Mouse (Mus musculus): Measurements from ENCODE around the gene Wnt1.
A peak's percentile ranks its signal among the peaks of the same experiment; 100 is the strongest.
"Not testable (repeated sequence)": the region's sequence is repeated elsewhere in the genome, so short reads cannot be mapped to it uniquely, and the experiment has no call there.

Gene Wnt1

DNA sequence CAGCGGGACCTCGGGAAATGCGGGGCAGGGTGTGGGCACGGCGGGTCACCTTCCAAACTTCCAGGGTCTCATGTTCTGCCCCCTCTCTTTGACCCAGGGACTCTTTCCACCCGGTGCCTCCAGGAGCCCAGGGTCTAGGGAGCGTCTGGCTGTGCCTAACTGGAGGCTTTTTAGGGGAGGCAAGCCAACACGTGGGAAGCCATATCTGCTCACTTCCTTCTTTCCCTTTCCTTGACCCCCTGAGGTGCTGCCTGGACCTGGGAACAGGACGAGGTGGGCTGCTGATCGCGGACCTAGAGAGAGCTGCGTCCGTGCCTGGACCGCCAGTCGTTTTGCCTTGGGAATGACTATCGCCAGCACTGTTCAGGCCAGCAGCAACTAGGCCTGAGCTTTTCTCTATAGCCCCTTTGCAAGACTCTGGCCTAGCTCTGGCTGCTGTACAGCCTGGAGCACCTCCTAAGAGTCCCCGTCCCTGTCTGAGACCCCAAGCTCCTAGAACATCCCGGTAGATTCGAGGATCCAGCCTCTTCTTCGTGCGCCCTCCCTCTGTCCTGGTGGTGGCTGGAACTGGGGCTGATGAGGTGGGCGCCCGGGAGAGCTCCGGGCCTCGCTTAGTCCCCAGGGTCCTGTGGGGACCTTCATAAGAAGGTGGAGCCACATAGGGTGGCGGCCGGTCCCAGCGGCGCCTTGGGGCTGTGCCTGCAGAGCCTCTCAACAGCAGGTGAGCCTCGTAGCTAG, 16.6 kb downstream of the Wnt1 start:
- DNase-seq (ENCODE audit: low spot score in 2 of 2): no peak

DNA sequence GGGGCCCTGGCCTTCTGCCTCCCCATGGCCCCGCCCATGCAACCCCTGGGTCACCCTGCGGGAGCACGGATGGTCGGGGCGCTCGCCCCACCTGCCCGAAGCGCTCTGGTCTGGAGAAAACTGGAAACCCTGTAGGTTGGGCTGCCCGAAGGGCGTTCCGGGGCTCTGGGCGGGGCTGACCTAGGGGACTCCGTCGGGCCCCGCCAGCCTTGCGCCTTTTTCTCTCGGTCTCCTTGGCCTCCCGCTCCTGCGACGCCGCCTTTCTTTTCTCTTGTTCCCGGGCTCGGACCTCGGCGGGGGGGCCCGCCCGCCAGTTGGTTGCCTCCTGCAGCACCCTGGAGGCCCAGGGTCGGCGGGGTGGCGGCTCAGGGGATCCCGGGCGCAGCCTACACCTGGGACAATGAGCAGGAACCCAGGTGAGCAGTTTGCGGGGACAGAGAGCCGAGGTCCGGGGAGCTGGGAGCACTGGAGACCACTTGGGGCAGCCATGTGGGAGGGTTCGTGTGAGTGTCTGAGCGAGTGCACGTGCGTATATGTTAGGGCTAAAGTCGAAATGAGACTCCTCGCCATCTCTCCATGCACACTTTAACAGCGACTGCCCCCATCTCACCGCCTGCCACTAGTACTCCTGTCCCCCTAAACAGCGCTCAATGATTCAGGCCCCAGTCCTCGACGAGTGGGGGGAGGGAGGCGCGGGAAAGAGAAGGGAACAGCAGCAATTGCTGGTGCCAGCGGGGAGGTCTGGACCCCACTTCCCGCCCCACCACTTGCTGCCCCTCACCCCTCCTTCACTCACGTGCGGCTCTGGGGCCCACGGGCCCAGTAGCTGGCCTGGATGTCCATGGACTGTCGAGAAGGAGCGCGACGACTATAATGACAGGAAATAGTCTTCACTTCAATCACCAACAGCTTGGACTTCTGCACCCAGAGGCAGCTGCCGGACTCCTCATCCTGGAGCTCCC, 17.4 kb downstream of the Wnt1 start:
- DNase-seq (ENCODE audit: low spot score in 2 of 2): peak in 1 of 2 experiments; percentile 40

DNA sequence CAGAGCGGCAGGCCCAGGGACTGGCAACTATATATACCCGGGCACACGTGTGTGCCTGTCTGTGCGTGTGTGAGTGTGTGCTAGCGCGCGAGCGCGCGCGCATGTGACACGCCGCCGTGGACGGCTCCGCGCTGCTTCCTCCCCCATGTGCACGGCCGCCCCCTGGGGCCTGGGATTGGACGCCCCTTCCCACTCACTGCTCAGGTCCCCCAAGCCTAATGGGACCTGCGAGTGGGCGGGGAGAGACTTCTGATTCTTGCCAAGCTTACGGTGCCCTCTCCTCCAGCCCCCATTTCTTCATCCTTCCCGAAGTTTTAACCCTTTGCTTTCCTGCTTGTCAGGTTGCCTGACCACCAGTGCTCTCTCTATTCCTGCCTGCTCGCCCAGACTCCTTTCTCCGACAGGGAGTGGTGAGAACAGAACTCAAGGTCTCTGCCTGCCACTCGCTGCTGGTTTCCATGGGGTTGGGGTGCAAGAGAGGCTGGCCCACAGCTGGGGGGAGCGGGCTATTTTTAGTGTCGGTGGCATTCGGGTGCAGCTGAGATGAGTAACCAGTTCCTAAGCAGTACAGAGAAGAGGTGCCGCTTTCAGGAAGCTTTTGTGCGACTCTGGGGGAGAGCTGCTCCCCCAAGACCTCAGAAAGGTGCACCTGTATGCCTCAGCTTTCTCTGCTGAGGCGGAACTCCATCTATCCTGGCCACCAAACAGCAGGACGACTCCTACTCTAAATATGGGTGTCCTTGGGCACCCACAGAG, 18.4 kb downstream of the Wnt1 start:
- peak; percentile 84 to 88 for DNase-seq (ENCODE audit: low spot score in 2 of 2)

DNA sequence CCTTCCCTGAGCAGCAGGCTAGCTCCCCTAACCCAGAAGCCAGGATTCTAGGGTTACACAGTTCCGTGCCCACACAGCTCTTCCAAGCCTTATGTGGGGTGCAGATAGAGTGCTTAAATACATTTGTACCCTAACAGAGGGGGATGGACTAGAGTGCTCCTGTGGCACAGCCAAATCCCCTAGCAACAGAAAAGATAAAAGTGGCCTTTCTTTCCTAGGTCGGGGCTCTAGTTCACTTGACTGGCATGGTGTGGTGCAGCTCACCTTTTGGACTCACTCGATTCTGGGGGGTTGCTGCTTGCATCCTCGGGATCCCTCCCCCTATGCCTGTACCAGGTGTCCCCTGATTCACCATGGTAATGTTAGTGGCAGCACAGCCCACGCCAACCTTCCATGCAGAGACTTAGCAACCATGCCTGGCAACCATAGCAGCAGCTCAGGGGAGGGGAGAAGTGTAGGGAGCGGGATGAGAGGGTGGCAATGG, 19.0 kb downstream of the Wnt1 start:
- DNase-seq (ENCODE audit: low spot score in 2 of 2): peak; percentile 89 to 91

DNA sequence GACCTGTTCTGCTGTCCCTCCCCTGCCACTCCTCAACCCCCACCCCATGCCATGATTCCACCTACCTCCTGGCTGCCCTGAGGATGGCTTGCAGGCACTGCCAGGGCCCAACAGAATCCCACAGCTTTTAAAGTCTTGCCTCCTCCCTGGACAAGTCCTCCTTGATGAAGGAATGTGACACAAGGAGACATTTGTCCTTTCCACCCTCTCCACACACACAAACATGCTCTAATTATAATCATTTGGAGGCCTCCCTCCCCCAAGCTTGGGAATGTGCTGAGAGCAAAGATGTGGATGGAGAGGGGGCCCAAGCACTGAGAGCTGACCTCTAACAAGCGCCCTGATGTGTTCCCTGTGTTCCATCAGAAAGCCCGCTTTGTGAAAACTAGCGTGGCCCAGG, 19.7 kb downstream of the Wnt1 start, which contains the start of gene Ddn:
Gene Ddn (minus strand): TSS at position 101 of the 400 bp plus-strand sequence.
- DNase-seq (ENCODE audit: low spot score in 2 of 2): no peak

DNA sequence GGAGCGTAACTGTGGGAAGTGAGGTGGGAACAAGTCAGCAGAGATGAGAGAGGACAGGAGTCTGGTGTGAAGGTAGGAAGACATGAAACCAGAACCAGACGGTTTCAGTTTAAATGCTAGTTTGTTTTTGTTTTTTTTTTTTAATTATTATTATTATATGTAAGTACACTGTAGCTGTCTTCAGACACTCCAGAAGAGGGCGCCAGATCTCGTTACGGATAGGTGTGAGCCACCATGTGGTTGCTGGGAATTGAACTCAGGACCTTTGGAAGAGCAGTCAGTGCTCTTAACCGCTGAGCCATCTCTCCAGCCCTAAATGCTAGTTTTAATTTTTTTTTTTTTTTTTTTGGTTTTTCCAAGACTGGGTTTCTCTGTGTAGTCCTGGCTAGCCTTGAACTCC, 20.6 kb downstream of the Wnt1 start:
- not testable (repeated sequence) for DNase-seq (ENCODE audit: low spot score in 2 of 2)

DNA sequence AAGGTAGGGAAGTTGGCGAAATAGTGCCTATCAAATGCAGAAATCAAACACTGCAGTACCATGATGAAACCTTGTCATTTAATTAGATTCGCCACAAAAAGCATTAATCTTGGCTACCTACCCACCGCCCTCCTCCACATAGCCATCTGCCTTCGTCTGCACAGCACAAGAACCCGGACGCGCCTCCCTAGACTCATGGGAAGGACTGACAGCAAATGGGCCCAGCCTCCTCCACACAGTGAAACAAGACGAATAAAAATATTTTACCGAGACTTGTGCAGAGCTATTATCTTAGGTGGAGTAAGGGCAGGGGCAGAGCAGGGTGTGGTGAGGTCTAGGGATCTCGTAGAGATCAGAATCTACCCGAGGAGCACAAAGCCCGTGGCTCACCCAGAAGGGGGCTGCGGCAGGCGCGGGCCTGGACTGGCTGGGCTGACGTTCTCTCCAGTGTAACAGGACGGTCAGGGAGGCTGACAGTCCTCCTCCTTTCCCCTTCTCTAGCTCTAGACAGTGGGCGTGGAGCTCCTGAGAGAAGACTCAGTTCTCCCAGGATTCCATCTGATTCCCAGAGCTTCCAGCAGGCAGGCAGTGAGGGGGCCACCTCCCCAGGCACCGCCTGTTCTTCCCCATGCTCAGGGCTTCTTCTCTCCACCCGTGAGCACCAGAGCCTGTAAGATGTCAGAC, 23.2 kb downstream of the Wnt1 start:
- peak; percentile 81 to 86 for DNase-seq (ENCODE audit: low spot score in 2 of 2)

DNA sequence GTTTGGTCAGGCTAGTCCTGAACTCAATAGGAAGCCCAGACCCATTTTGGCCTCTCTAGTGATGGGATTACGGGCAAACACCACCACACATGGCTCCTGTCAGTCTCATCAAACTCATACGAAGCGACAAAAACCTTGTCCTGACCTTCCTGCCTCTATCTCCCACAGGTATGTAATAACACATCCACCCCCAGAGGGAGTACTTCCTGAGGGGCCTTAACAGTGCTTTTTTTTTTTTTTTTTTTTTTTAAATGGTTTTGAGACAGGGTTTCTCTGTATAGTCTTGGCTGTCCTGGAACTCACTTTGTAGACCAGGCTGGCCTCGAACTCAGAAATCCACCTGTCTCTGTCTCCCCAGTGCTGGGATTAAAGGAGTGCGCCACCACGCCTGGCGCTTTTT, 28.5 kb downstream of the Wnt1 start:
- no peak for DNase-seq (ENCODE audit: low spot score in 2 of 2)

DNA sequence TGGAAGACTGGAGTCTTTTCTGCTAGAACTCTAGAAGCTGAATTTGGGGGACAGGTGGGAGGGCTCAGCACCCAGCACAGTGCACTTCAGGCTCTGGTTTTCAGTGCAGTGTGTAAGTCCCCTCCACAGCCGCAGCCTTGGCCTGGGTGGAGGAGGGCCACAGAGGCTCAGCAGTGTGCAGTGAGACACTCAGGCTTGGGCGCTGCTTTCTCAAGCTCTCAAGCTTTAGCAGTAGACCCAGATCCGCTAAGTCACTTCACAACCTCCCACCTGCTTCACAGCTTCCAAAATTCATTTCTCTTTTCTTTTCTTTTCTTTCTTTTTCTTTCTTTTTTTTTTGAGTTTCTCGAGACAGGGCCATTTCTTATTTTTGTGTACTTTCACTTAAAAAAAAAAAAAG, 31.3 kb downstream of the Wnt1 start:
- DNase-seq (ENCODE audit: low spot score in 2 of 2): peak in 1 of 2 experiments; percentile 34

DNA sequence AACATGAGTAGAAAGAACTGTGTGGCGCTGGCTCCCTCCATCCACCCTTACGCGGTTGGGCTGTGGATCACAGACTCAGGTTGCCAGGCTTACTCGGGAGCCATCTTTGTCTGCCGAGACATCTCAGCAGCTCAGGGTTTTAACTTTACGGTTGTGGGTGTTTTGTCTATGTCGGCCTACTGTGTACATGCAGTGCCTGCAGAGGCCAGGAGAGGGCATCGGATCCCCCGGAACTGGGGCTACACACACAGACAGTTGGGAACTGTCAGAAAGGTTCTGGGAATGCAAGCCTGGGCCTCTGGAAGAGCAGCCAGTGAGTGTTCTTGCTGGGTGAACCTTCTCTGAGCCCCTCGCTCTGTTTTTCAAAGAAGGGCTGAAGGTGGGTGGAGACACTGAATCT, 31.7 kb downstream of the Wnt1 start:
- no peak for DNase-seq (ENCODE audit: low spot score in 2 of 2)

DNA sequence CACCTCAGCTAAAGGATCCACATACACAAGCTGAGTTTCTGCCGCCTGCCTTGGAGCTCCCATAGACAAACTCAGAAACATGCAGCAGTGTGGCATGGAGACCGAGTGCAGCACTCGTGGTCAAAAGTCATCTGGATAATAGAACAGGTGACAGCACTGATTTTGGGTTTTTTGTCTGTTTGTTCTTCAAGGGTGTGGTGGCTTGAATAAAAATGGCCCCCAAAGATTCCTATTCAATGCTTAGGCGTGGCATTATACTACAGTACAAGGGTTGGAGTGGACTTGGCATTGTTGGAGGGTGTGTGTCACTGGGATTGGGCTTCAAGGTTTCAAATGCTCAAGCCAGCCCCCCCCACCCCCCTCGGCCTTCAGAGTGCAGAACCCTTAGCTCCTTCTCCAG, 32.5 kb downstream of the Wnt1 start:
- DNase-seq (ENCODE audit: low spot score in 2 of 2): no peak

DNA sequence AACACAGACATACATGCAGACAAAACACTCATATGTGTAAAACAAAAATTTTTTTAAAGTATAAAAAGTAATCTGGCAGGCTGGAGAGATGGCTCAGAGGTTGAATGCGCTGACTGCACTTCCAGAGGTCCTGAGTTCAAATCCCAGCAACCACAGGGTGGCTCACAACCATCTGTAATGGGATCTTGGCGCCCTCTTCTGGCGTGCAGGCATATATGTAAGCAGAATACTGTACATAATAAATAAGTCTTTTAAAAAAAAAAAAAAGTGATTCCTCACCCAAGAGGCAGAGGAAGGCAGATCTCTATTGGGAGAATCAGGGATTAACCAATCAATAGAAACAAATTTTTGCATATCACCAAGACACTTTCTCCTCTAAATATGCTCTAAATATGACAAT, 33.8 kb downstream of the Wnt1 start:
- no peak for DNase-seq (ENCODE audit: low spot score in 2 of 2)

DNA sequence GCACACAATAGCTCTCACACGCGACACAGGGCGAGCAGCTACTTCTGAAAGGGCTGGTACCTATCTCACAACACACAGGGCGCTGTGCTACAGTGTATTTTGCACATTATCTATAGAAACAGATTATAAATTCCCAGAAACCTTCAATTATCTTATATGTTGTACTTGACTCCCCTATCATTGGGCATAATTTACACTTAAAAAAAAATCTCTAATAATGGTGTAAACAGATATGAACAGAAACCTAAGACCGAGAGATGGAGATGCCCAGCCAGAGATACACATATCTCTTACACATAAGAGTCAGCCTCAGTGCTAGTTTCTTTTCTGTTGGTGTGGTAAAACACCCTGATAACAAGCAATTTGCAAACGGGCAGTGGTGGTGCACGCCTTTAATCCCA, 38.0 kb downstream of the Wnt1 start:
- DNase-seq (ENCODE audit: low spot score in 2 of 2): no peak

DNA sequence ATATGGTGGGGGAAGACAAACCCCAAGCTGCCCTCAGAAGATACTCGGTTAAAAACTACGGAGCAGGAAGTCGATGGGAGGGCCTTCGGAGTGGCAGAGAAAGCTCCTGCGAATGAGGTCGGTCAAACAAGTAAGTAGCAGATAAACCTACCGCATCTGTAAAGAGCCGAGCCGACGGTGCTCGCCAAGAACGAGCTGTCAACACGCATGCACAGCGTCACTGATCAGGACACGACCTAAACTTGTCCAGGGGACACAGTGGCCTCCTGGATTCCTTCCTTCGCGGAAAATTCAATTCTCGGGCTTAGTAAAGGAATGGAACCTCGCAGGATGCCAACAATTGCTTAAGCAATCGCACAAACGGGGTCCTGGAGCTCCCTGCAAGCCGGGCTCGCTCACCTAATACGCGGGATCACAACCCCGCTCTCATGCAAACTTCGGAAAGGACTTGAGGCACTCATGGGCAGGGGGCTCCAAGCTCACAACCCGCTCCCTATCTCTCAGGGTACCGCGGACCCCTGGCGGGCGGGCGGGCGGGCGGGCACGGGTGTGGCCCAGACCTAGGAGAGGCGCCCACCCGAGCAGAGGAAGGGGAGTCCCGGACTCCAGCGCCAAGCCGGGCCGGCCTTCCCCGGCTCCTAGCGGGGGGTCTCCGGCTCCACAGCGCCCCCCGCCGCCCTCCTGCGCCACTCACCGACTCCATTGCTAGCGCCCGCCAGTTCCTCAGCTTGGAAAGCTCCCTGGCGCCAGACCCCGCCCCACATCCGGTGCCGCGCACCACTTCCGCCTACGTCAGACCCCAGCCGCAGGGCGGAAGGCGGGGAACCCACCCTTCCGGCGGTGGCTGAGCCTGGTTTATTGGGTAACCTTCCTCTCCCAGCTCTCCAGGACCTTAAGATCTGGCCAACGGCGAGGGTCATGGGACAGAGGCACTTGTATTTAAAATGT, 41.4 kb downstream of the Wnt1 start, which contains the start of gene Prkag1:
Gene Prkag1 (minus strand): TSS at position 786 of the 948 bp plus-strand sequence.
- DNase-seq (ENCODE audit: low spot score in 2 of 2): peak; percentile 95

DNA sequence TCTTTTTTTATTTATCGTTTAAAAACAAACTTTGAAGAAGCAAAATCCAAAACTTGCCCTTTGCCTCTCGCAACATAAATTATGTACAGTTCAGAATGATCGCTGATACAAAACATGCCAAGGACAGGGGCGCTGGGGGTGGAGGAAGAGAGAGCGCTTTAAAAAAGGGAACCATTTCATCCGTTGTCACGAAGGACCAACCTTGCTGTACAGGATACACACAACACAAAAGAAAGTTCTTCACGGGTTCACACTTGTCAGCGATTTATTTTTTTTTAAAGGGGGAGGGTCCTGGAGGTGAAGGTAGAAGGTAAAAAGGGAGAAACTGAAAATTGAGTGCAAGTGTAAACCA, 42.0 kb downstream of the Wnt1 start:
- DNase-seq (ENCODE audit: low spot score in 2 of 2): no peak

DNA sequence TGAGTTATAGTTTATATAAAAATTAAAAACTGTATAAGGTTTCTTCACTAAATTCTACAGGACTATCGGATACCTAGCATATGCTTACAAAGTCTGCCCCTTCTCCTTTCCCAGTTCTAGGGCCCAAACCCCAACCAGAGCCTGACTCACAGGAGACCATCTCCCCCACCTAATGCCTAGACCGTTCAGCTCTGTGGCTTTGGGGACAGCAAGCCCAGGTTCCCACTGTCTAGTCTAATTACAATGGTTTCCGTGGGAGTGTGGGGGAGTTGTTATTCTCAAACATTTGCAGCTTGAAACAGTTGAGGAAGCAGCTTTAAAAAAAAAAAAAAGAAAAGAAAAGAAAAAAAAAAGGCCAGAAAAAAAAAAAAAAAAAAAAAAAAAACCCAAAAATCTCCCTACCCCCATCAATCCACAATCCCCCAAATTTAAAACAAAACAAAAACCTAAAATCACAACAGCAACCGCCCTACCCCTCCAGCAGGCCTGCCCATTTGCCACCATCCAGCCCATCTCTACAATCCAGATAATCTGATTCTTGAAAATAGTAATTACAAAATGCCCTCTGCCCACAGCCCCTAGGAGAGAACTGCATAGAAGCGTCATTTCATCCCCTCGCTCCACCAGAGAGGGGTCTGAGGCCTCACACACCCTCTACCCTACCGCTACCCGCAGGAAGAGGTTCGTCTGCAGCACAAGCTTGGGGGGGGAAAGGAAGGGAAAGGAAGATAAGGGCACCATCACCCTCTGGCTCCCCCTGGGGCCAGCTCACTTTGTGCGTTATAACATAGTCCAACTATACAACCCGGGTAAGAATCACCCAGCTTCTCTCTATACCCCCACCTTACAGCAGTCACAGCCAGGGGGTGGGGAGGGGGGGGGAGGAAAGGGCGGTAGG, 42.8 kb downstream of the Wnt1 start:
- DNase-seq (ENCODE audit: low spot score in 2 of 2): no peak

DNA sequence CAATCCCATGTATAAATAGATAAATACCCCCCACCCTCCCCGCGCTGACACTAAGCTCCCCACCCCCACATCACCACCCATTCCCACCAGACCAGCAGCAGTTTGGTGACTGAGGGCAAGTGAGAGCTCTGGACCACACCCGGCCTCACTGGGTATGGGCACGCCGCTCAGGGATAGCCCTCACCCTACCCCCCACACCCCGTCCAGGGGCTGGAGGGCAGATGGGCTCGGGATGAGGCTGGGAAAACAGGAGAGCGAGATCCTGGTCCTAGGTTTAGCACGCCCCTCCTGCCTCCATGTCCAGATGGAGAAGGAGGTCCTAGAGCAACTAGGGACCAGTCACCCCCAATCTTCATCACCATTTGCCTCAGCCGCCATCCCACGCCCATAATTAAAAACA, 43.6 kb downstream of the Wnt1 start:
- DNase-seq (ENCODE audit: low spot score in 2 of 2): no peak

DNA sequence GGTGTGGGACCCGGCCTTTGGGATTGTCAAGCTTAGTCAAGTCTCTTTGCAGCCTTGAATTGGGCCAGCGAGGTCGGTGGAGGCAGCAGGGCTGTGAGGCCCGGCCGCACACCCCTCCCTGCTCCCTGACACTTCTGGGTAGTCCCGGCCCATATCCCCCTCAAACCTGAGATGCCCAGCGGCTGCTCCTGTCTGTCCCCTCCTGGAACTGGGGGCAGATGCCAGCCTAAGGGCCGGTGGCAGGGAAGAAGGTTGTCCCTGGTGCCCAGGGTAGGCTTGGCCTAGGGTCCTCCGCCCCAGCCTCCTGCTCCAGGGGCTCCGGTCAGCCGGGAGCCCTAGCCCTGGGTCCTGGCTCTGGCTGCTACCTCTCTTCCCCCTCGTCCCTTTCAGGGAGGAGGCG, 44.4 kb downstream of the Wnt1 start:
- no peak for DNase-seq (ENCODE audit: low spot score in 2 of 2)

DNA sequence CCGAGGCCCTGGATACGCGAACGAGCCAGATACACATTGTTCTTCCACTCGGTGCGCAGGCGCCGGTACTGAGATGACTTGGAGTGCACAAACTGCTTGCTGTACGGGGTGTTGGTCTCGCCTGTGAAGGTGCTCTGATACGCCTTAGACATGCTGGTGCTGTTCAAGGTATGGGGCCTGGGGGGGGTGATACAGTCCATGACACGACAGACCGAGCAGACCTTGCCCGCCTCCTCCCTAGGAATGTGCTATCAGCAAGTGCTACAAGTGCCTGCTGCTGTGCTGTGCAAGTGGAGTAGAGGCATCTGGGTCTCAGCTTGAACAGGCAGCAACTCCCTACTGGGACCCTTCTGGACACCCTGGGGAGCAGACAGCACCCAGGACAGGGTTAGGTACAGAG, 45.6 kb downstream of the Wnt1 start:
- no peak for DNase-seq (ENCODE audit: low spot score in 2 of 2)
